Mouse (Mus musculus): ENCODE measurements around the gene Kcnj15.

The Kcnj15 gene

GRCm38 (mm10) chr16:95244626-95245303 is 12.6 kb upstream of the Kcnj15 start:
- no peak for DNase-seq (ENCODE audit: low read depth, low spot score)

- DNase-seq (ENCODE audit: low read depth, low spot score), result no peak
Observed at GRCm38 (mm10) chr16:95245499-95245898, 11.9 kb upstream of the Kcnj15 start.

GRCm38 (mm10) chr16:95248646-95249045 is 8.7 kb upstream of the Kcnj15 start:
- DNase-seq (ENCODE audit: low read depth, low spot score), result no peak

GRCm38 (mm10) chr16:95256648-95257047 is 710 bp upstream of the Kcnj15 start:
- no peak for DNase-seq (ENCODE audit: low read depth, low spot score)

- no peak for DNase-seq (ENCODE audit: low read depth, low spot score)
Observed at GRCm38 (mm10) chr16:95258100-95258499, 742 bp downstream of the Kcnj15 start.

- DNase-seq (ENCODE audit: low read depth, low spot score), result no peak
Observed at GRCm38 (mm10) chr16:95259505-95259904, 2.1 kb downstream of the Kcnj15 start.

GRCm38 (mm10) chr16:95260693-95261092 is 3.3 kb downstream of the Kcnj15 start:
- no peak for DNase-seq (ENCODE audit: low read depth, low spot score)

- no peak for DNase-seq (ENCODE audit: low read depth, low spot score)
Observed at GRCm38 (mm10) chr16:95261807-95262206, 4.4 kb downstream of the Kcnj15 start.

- DNase-seq (ENCODE audit: low read depth, low spot score), result no peak
Observed at GRCm38 (mm10) chr16:95262706-95263363, 5.5 kb downstream of the Kcnj15 start.

- DNase-seq (ENCODE audit: low read depth, low spot score), result no peak
Observed at GRCm38 (mm10) chr16:95264324-95264723, 7.0 kb downstream of the Kcnj15 start.

GRCm38 (mm10) chr16:95267481-95268183 is 10.3 kb downstream of the Kcnj15 start:
- DNase-seq (ENCODE audit: low read depth, low spot score), result no peak

- no peak for DNase-seq (ENCODE audit: low read depth, low spot score)
Observed at GRCm38 (mm10) chr16:95269610-95270009, 12.3 kb downstream of the Kcnj15 start.

GRCm38 (mm10) chr16:95273101-95273500 is 15.7 kb downstream of the Kcnj15 start:
- DNase-seq (ENCODE audit: low read depth, low spot score), result no peak

- DNase-seq (ENCODE audit: low read depth, low spot score), result no peak
Observed at GRCm38 (mm10) chr16:95275713-95276502, 18.6 kb downstream of the Kcnj15 start.

GRCm38 (mm10) chr16:95279015-95279414 is 21.7 kb downstream of the Kcnj15 start:
- no peak for DNase-seq (ENCODE audit: low read depth, low spot score)

- no peak for DNase-seq (ENCODE audit: low read depth, low spot score)
Observed at GRCm38 (mm10) chr16:95280338-95280737, 23.0 kb downstream of the Kcnj15 start.

- DNase-seq (ENCODE audit: low read depth, low spot score), result no peak
Observed at GRCm38 (mm10) chr16:95283369-95283768, 26.0 kb downstream of the Kcnj15 start.

- no peak for DNase-seq (ENCODE audit: low read depth, low spot score)
Observed at GRCm38 (mm10) chr16:95284085-95284727, 26.8 kb downstream of the Kcnj15 start.

GRCm38 (mm10) chr16:95285043-95285442 is 27.7 kb downstream of the Kcnj15 start:
- DNase-seq (ENCODE audit: low read depth, low spot score), result no peak

- no peak for DNase-seq (ENCODE audit: low read depth, low spot score)
Observed at GRCm38 (mm10) chr16:95285767-95286166, 28.4 kb downstream of the Kcnj15 start.

GRCm38 (mm10) chr16:95287656-95288055 is 30.3 kb downstream of the Kcnj15 start:
- no peak for DNase-seq (ENCODE audit: low read depth, low spot score)
